14 mouse cellular contexts compared by ENCODE assay signal in the genomic region with DNA sequence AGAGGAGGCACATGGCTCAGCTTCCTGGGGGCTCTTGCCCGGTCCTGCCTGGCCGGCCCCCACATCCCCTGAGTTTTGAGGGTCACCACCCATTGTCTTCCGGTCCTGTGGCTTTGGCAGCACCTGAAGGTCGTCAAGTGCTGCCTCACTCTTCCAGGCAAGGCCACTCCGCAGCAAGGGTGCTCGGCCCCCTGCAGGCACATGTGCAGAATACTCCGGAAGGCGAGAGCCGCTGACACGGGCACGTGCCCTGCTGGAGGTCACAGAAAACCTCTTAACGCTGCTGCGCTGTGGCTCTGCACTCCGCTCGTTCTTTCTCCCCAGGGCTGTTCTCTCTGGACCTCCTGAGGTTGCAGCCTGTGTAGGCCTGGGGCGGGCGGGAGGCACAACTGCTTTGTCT.
A peak's percentile ranks its signal among the peaks of the same experiment; 100 is the strongest.
DNase-seq lines count a peak whose midpoint lies in the region; ATAC-seq and TF ChIP-seq lines count a peak whose summit lies in the region.
"Had no signal": no experiment of that assay in that cellular context is flagged by ENCODE, and none has a peak within 500 bp of the region (broad histone marks: within the 10 kb centered on the region; RNA-seq: fewer than 3 reads in every experiment).

No protein-coding gene starts in this region.

- no peaks in the 10 kb centered on the region for H3K36me3 ChIP-seq in liver, postnatal 0 days (replicated peaks; ENCODE audit: insufficient read depth, low read length)
- H3K36me3 ChIP-seq in liver, embryonic 12.5 days = no peaks in the 10 kb centered on the region
- H3K36me3 ChIP-seq: neural tube, embryonic 12.5 days had no signal

- no peak overlapping the region for H3K9ac ChIP-seq in liver, postnatal 0 days (replicated peaks)
- no peak overlapping the region for H3K9ac ChIP-seq in liver, embryonic 12.5 days
- H3K9ac ChIP-seq: neural tube, embryonic 12.5 days had no signal

- H3K27ac ChIP-seq in liver, postnatal 0 days (ENCODE audit: low read depth) = no peak overlapping the region
- no peak overlapping the region for H3K27ac ChIP-seq in liver, embryonic 12.5 days
- H3K27ac ChIP-seq: neural tube, embryonic 12.5 days had no signal

- no peak for ATAC-seq in liver, postnatal 0 days
- ATAC-seq in liver, embryonic 12.5 days = no peak
- 0 out of 2 replicates have a peak, but pooled peaks have one; percentile 34 for ATAC-seq in megakaryocyte-erythroid progenitor cell, adult 5-6 weeks (replicated peaks; ENCODE audit: low FRiP score, low TSS enrichment, poor library complexity, severe bottlenecking)
- ATAC-seq: forebrain, embryonic 14.5 days had no signal

- H3K27me3 ChIP-seq in liver, postnatal 0 days (ENCODE audit: insufficient read depth, low read length) = no peaks in the 10 kb centered on the region
- no peaks in the 10 kb centered on the region for H3K27me3 ChIP-seq in liver, embryonic 12.5 days (replicated peaks)
- H3K27me3 ChIP-seq: neural tube, embryonic 12.5 days had no signal

- H3K4me3 ChIP-seq in liver, postnatal 0 days (ENCODE audit: low read depth, low read length) = no peak overlapping the region
- no peak overlapping the region for H3K4me3 ChIP-seq in liver, embryonic 12.5 days
- H3K4me3 ChIP-seq: neural tube, embryonic 12.5 days had no signal

- TF ChIP-seq EP300 in liver, postnatal 0 days (IDR thresholded peaks at IDR 0.05; ENCODE audit: low read depth) = no peak

- DNase-seq in liver, postnatal 0 days = no peak
- DNase-seq in T-cell, adult 2 months (ENCODE audit: low spot score) = peak; percentile 60
- peak; percentile 70 for DNase-seq in thymus, postnatal 14 days
- DNase-seq in ovary, postnatal 36 days (ENCODE audit: low spot score) = no peak
- no peak for DNase-seq in lung, postnatal 14 days
- DNase-seq: adrenal gland, postnatal 10 days; heart, postnatal 36 days; kidney, adult 8-10 months; right cerebral cortex, postnatal 14 days had no signal

- TF ChIP-seq CTCF in liver, postnatal 0 days (IDR thresholded peaks at IDR 0.05; ENCODE audit: low read depth) = peak; percentile 26; the same call in 1 of the 2 replicates

- H3K4me1 ChIP-seq in liver, postnatal 0 days (ENCODE audit: insufficient read depth) = no peaks in the 10 kb centered on the region
- no peaks in the 10 kb centered on the region for H3K4me1 ChIP-seq in liver, embryonic 12.5 days
- H3K4me1 ChIP-seq: neural tube, embryonic 12.5 days had no signal

- no peaks in the 10 kb centered on the region for H3K9me3 ChIP-seq in liver, postnatal 0 days (ENCODE audit: low read length)
- no peaks in the 10 kb centered on the region for H3K9me3 ChIP-seq in liver, embryonic 12.5 days (replicated peaks)
- H3K9me3 ChIP-seq: neural tube, embryonic 12.5 days had no signal

- WGBS in liver, postnatal 0 days (ENCODE audit: insufficient replicate concordance) = 78% methylated on average over 17 of the region's 17 CpGs
- 83% methylated on average over 17 of the region's 17 CpGs for WGBS in liver, embryonic 12.5 days (ENCODE audit: insufficient replicate concordance)

- no peak overlapping the region for H3K4me2 ChIP-seq in liver, postnatal 0 days (ENCODE audit: low read depth, low read length)
- H3K4me2 ChIP-seq in liver, embryonic 12.5 days = no peak overlapping the region
- H3K4me2 ChIP-seq: liver, embryonic 11.5 days; neural tube, embryonic 12.5 days had no signal

Comparison
In these comparisons a context has a peak if more than half of its experiments do, and no peak if none do; other contexts are left out.
1. DNase-seq: peak in T-cell, adult 2 months (single experiment) and thymus, postnatal 14 days (single experiment); none in liver, postnatal 0 days (single experiment), ovary, postnatal 36 days (single experiment) and lung, postnatal 14 days (single experiment).